Mouse (Mus musculus) CD4-positive naive resting alpha-beta T cell, adult 76 days (primary cell): ENCODE data around the gene Coq2. TPM values are rescaled to one million over a fixed set of nuclear protein-coding genes. Genes with fewer than 3 reads are reported as not detected.

Experiments
- total RNA-seq: library from RNA; stranded (reverse); gene quantifications from one replicate; pipeline ENCODE4 v1.2.4, GENCODE M21; 2023

Coq2 gene
- 35.6 TPM for total RNA-seq

GRCm38 (mm10) chr5:100674711-100675376 is at the start of gene Coq2:
Gene Coq2 (minus strand): TSS chr5:100675140.

DNA sequence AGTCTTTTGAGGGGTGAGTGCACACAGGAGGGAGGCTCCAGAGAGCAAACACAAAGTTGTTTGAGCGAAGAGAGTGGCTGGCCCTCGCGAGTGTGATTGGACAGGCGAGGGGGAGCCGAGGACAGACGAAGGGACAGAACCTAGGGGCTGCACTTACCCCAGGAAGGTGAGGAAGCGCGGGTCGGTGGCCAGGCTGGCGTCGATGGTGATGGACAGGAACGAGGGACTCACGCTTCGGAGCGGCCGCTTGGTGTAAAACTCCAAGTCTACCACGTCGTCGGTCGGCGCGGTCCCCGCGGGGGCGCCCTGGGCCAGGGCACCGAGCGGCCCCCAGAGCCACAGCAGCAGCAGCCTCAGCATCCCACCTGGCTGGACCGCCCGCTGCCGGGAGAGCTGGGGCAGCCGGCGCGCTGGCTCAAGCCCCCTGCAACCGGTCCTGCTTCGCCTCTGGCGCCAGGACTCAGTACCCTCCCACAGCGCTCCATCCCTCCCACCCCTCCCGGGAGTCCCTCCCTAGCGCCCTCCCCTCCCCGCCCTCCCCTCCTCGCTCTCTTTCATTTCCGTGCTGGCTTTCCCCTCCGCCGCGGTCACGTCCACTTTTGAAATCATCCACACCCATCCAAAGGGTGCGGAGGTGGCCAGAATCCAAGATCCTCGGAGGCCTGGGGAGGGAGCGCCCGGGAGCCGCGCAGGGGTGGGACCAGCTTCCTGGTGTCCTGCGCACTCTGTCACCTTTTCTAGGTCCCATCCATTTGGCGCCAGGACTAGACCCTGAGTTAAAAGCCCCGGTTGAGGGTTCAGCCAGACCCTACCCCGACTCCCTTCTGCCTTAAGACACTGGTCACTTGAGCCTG is 44.5 kb upstream of the Coq2 start, which contains the start of gene Hpse:
Gene Hpse, minus strand, starts transcription at position 482 of the 854 bp plus-strand sequence.

Other genes starting within 250 kb of the Coq2 start
- 32.7 TPM for gene Lin54, start 174.5 kb downstream of the Coq2 start, total RNA-seq
- gene Cops4, start 156.8 kb downstream of the Coq2 start, total RNA-seq, result 71.4 TPM
- gene Plac8, start 102.9 kb downstream of the Coq2 start, total RNA-seq, result 43.0 TPM
- gene Hpse, start 44.6 kb upstream of the Coq2 start, total RNA-seq, result 2.3 TPM
- gene Helq, start 123.5 kb upstream of the Coq2 start, total RNA-seq, result 27.0 TPM
- gene Mrps18c, start 123.5 kb upstream of the Coq2 start, total RNA-seq, result 64.5 TPM
- gene Abraxas1, start 145.8 kb upstream of the Coq2 start, total RNA-seq, result 18.7 TPM
- gene Gpat3, start 170.6 kb upstream of the Coq2 start, total RNA-seq, result 6.0 TPM